Mouse (Mus musculus) lung, postnatal 10 days (tissue): ENCODE measurements at regions not wholly inside any gene's neighbourhood (a gene's known extent, or its start where the extent isn't known, plus 50 kb on each side); places are given as distances from the start of the nearest gene placed in this dataset.

Source experiments
- DNase-seq: peaks from one replicate; pipeline ENCODE4 v3.0.0; 2021

- no peak for DNase-seq
Measured at GRCm38 (mm10) chr1:144316251-144316650, 67.2 kb upstream of the Rgs1 start.

- DNase-seq: no peak
Measured at GRCm38 (mm10) chr1:144314382-144314781, 65.3 kb upstream of the Rgs1 start.

DNA sequence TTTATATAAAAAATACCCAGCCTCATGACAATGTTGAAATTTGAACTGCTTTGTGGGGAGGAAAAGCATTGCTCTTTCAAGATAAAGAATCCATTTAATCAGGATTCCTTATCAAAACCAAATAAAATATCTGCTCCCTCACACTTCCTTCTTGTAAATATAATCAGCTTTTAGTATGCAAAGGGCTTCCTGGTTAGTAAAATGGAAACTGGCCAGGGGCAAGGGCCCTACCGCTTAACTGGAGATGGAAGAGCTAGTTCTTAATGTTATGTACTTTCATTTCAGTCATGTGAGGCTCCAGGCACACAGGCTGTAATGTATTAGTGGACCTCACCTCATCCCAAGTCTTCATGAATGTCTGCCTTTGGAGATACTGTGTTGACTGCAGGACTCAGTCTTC, 64.3 kb upstream of the Rgs1 start:
- no peak for DNase-seq

GRCm38 (mm10) chr1:144309901-144310300, 60.9 kb upstream of the Rgs1 start:
- DNase-seq: no peak

DNA sequence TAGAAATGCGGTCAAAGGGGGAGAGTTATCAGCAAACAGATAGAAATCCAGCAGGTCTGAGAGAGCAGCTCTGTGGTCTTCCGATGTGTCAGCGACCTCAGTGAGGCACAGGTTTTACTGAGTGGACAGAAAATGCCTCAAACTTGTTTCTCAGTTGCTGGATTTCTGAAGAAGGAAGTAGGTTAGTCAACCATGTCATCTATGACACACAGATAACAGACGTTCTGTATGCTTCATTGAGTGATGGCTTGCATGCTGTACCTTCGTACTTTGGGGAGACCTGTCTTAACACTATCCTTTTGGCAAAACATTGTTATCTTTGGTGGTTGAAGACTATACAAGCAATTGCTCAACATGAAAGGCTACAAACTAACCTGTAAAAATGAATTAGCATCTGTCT, 59.3 kb upstream of the Rgs1 start:
- DNase-seq: no peak

- DNase-seq: no peak
Measured at GRCm38 (mm10) chr1:144307854-144308285, 58.8 kb upstream of the Rgs1 start.

- DNase-seq: no peak
Measured at GRCm38 (mm10) chr1:144307017-144307853, 58.2 kb upstream of the Rgs1 start.

DNA sequence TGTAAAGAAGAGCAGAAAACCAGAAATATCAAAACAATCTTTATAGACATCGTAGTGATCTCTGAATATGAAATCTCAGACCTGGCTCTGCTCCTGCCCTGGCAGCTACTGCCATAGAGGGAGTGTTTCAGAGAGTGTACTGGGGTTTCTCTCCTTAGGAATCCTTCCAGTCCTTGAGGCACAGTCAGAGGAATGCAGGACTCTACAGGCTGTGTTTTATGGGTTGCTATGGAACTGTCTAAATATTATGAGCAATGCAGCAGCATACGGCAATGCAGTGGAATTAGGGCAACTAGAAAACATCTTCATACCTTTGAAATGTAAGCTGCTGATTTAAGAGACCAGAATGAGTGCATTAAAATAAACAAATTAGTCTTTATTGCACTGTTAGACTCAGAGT, 57.2 kb upstream of the Rgs1 start:
- peak; percentile 13 for DNase-seq

DNA sequence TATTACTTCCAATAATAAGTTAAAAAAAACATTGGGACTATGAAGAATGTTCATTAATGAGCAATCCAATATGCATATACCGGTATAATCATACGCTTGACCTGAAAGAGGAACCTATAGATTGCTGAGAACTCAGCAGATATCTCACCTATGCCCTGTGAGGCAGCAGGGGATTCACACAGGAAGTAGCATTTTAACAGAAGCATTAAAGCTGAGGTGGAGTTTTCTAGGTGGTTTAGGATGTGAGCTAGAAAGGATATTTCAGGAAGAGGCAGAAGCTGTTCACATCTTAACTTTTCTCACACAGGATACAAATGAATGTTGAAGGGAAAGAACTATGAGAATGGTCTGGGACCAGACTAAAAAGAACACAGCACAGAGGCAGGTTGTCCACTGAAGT, 51.6 kb upstream of the Rgs1 start:
- DNase-seq: no peak
